ENCODE assay signal across 8 mouse cellular contexts in the genomic region with DNA sequence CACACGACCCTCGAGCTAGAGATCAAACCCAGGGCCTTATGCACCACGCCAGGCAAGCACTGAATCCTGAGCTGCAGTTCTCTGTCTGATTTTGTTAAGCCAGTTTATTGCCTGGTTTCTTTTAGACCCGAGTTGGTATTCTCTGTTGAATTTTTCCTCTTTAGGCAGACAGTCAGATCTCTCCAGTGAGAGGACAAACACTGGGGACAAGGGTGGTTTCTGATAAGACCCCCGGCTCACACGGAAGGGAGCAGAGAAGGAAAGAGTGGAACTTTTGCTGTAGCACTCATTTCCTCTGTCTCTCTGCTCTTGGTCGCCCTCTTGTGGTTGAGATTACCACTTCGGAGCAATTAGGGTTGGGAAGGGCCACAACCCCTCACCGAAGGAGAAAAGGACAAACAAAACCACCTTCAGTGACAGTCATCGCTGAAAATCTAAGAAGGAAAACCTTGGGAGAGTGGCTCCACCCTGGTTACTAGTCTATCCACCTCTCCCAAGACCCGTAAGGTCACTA. TPM values are rescaled to one million over a fixed set of nuclear protein-coding genes. Genes with fewer than 3 reads are reported as not detected.
DNase-seq lines count a peak whose midpoint lies in the region; ATAC-seq lines count a peak whose summit lies in the region.

No protein-coding gene starts in this region.

- H3K9ac ChIP-seq in neural tube, embryonic 15.5 days (replicated peaks): no peak overlapping the region

- peak; percentile 77 for DNase-seq in neural tube, embryonic 10.5 days (ENCODE audit: extremely low spot score, low spot score)
- DNase-seq in T-cell, adult 2 months (ENCODE audit: low spot score): peak; percentile 35
- DNase-seq in embryonic facial prominence, embryonic 10.5 days (ENCODE audit: low spot score): peak; percentile 75
- peak; percentile 84 for DNase-seq in heart, postnatal 4 days
- peak; percentile 61 for DNase-seq in liver
- DNase-seq in natural killer cell, adult 2 months (ENCODE audit: low spot score in 2 of 2): peak; percentile 43 to 46
- DNase-seq in thymus, postnatal 4 days: peak; percentile 84

- no peaks in the 10 kb centered on the region for H3K4me1 ChIP-seq in neural tube, embryonic 15.5 days
- H3K4me1 ChIP-seq in embryonic facial prominence, embryonic 10.5 days: peaks cover 41% of the 10 kb centered on the region

- WGBS in neural tube, embryonic 15.5 days: 9% methylated on average over 11 of the region's 11 CpGs
- 7% methylated on average over 11 of the region's 11 CpGs for WGBS in embryonic facial prominence, embryonic 10.5 days

- H3K36me3 ChIP-seq in neural tube, embryonic 15.5 days: no peaks in the 10 kb centered on the region
- no peaks in the 10 kb centered on the region for H3K36me3 ChIP-seq in embryonic facial prominence, embryonic 10.5 days (replicated peaks)

- no peak overlapping the region for H3K27ac ChIP-seq in neural tube, embryonic 15.5 days (replicated peaks)
- no peak overlapping the region for H3K27ac ChIP-seq in embryonic facial prominence, embryonic 10.5 days (replicated peaks)

- H3K27me3 ChIP-seq in neural tube, embryonic 15.5 days (replicated peaks): peaks cover 25% of the 10 kb centered on the region
- peaks cover 92% of the 10 kb centered on the region for H3K27me3 ChIP-seq in embryonic facial prominence, embryonic 10.5 days (replicated peaks; ENCODE audit: low read depth, poor library complexity, severe bottlenecking)

- H3K4me3 ChIP-seq in neural tube, embryonic 15.5 days (replicated peaks): no peak overlapping the region
- no peak overlapping the region for H3K4me3 ChIP-seq in embryonic facial prominence, embryonic 10.5 days

- no peak overlapping the region for H3K4me2 ChIP-seq in neural tube, embryonic 15.5 days

- no peak for ATAC-seq in neural tube, embryonic 15.5 days (ENCODE audit: low FRiP score)

- H3K9me3 ChIP-seq in neural tube, embryonic 15.5 days (replicated peaks): no peaks in the 10 kb centered on the region
- H3K9me3 ChIP-seq in embryonic facial prominence, embryonic 10.5 days: no peaks in the 10 kb centered on the region

RNA-seq across cellular contexts. Expression of a gene that starts 7.4 kb away (rescaled TPM):
- polyA plus RNA-seq in neural tube, embryonic 15.5 days (2015; fragmentation: Nextera tagmentation; extraction: Ambion mirVana): not detected in 2 replicates
- not detected in 2 replicates for polyA plus RNA-seq in embryonic facial prominence, embryonic 10.5 days (2016; fragmentation: Nextera tagmentation; extraction: Ambion mirVana)
- not detected for total RNA-seq in heart, postnatal 4 days (2021)

RNA-seq across cellular contexts. Expression of a gene that starts 12.2 kb away (rescaled TPM):
- 0.19 TPM in 1 of 2 replicates, not detected in the other for polyA plus RNA-seq in neural tube, embryonic 15.5 days (2015; fragmentation: Nextera tagmentation; extraction: Ambion mirVana)
- polyA plus RNA-seq in embryonic facial prominence, embryonic 10.5 days (2016; fragmentation: Nextera tagmentation; extraction: Ambion mirVana): 0.11 and 0.15 TPM in 2 replicates
- not detected for total RNA-seq in heart, postnatal 4 days (2021)

RNA-seq across cellular contexts. Expression of a gene that starts 25.4 kb away (rescaled TPM):
- 72.3 and 73.2 TPM in 2 replicates for polyA plus RNA-seq in neural tube, embryonic 15.5 days (2015; fragmentation: Nextera tagmentation; extraction: Ambion mirVana)
- polyA plus RNA-seq in embryonic facial prominence, embryonic 10.5 days (2016; fragmentation: Nextera tagmentation; extraction: Ambion mirVana): 76.0 and 79.7 TPM in 2 replicates
- total RNA-seq in heart, postnatal 4 days (2021): 10 to 100 TPM; 85.2 to 85.8 TPM

RNA-seq across cellular contexts. Expression of a gene that starts 39.2 kb away (rescaled TPM):
- not detected in 2 replicates for polyA plus RNA-seq in neural tube, embryonic 15.5 days (2015; fragmentation: Nextera tagmentation; extraction: Ambion mirVana)
- 3.7 and 4.8 TPM in 2 replicates for polyA plus RNA-seq in embryonic facial prominence, embryonic 10.5 days (2016; fragmentation: Nextera tagmentation; extraction: Ambion mirVana)
- total RNA-seq in heart, postnatal 4 days (2021): not detected

RNA-seq across cellular contexts. Expression of a gene that starts 44.6 kb away (rescaled TPM):
- 105 and 113 TPM in 2 replicates for polyA plus RNA-seq in neural tube, embryonic 15.5 days (2015; fragmentation: Nextera tagmentation; extraction: Ambion mirVana)
- polyA plus RNA-seq in embryonic facial prominence, embryonic 10.5 days (2016; fragmentation: Nextera tagmentation; extraction: Ambion mirVana): 22.1 and 26.8 TPM in 2 replicates
- 10 to 100 TPM; 40.2 to 40.6 TPM for total RNA-seq in heart, postnatal 4 days (2021)
